Mouse (Mus musculus): ENCODE measurements around the gene Atp6v0e. TPM values are rescaled to one million over a fixed set of nuclear protein-coding genes. Genes with fewer than 3 reads are reported as not detected.

The Atp6v0e gene
- polyA plus RNA-seq (2015; fragmentation: Nextera tagmentation; extraction: Ambion mirVana) = 98.0 and 99.8 TPM in 2 replicates

DNA sequence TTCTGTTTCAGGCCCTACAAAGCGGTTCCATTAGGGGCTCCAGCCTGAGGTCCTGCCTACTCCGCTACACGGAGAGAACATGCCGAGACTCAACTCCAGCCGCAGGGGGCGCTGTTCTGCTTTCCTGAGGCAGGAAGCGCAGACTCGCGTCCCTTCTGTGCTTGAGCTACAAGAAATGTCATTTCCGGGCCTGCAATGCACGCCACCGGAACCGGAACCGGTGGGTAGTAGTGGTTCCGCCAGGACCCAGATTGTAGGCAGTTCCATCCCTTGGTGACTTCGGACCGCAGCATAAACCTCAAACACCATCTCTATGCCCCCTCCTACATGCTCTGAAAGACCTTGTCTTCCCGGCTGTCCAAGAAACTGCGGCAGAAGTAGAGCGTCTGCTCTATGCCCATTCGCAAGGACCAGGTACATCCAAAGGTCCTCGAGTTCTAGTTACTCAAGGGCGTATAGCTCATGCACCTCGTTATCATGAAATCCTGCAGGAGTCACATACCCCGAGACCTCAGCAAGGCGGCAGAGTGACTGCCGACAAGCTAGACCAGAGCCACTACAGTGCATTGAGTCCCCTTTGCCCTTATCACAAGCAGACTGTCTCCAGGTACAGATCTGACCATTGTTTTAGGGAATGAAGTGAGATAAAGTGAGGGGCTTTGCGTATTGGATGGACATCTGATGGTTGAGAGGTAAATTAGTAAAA, at the start of gene Atp6v0e:
Atp6v0e (plus strand) TSS at position 254 of the 706 bp plus-strand sequence.
- Histone ChIP-seq H3K27ac (ENCODE audit: low read depth, low read length) (peak within 1 kb of the TSS; percentile 19), H3K9me3 (ENCODE audit: control insufficient read depth, low read length) (no peaks in the 10 kb centered on the region), H3K4me3 (ENCODE audit: low read length) (peak within 1 kb of the TSS; percentile 68), H3K4me1 (ENCODE audit: control insufficient read depth, insufficient read depth, low read depth, low read length) (peaks cover 9% of the 10 kb centered on the region), H3K4me2 (ENCODE audit: low read length) (peak within 1 kb of the TSS; percentile 92), H3K27me3 (replicated peaks; ENCODE audit: control insufficient read depth, insufficient read depth, low read length) (no peaks in the 10 kb centered on the region), H3K9ac (ENCODE audit: low read depth, low read length) (peak within 1 kb of the TSS; percentile 71), H3K36me3 (ENCODE audit: control insufficient read depth, insufficient read depth, low read length) (no peaks in the 10 kb centered on the region)
- WGBS = under 1% methylated on average over 28 of the region's 28 CpGs
- ATAC-seq = peak; percentile 90

DNA sequence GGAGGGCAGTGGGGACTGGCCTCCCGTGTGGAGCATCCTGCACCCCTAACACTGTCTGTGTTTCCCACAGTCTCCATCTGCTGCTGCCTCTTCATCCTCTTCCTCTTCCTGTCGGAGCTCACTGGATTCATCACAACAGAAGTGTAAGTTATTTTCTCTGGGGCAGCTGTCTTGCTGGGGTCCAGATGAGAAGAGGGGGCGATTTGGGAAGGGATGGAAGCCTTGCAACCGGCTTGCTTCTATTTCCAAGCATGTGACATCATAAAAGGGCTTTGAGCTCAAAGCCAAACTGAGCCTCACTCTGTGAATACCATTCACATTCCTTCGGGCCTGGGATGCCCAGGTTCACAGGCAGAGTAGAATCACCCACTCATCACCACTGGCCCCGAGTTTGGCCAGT, 48.7 kb upstream of the Atp6v0e start:
- Histone ChIP-seq H3K9me3 (ENCODE audit: control insufficient read depth, low read length) (no peaks in the 10 kb centered on the region), H3K36me3 (ENCODE audit: control insufficient read depth, insufficient read depth, low read length) (peaks cover 7% of the 10 kb centered on the region; the same call in 1 of the 2 replicates), H3K27ac (ENCODE audit: low read depth, low read length) (no peak overlapping the region), H3K4me2 (ENCODE audit: low read length) (no peak overlapping the region), H3K4me1 (ENCODE audit: control insufficient read depth, insufficient read depth, low read depth, low read length) (peaks cover 3% of the 10 kb centered on the region; the same call in 1 of the 2 replicates), H3K27me3 (replicated peaks; ENCODE audit: control insufficient read depth, insufficient read depth, low read length) (no peaks in the 10 kb centered on the region), H3K9ac (ENCODE audit: low read depth, low read length) (no peak overlapping the region), H3K4me3 (ENCODE audit: low read length) (no peak overlapping the region)
- 89% methylated on average over 6 of the region's 6 CpGs for WGBS
- ATAC-seq = no peak

DNA sequence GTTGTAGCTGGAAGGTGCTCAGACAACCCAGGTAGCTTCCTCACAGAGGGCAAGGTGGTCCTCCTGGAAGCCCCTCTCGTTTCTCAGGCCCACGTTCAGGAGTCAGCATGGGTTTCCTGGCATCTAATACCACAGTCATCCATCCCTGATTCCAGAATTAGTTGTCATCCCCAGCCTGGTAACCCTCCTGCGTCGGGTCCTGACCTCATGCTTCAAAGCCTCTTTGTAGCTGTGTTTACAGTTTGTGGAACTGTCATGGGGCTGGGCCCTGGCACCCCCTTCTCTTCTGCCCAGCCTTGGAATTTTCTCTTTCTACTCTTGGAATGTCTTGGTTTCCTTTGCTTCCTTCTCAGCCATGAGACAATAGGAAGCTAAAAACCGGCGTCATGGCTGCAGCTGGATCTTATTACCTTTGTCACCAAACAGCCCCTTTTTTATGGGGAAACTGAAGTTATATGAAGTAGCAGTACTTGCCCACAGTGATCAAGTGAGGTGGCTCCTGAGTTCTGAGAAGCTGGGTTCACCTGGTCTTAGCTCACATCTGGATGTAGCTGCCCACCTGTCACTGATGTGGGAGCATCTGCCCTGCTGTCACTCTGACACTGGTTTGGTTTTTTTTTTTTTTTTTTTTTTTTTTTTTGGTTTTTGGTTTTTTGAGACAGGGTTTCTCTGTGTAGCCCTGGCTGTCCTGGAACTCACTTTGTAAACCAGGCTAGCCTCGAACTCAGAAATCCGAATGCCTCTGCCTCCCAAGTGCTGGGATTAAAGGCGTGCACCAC, 48.1 kb upstream of the Atp6v0e start:
- Histone ChIP-seq H3K9ac (ENCODE audit: low read depth, low read length) (no peak overlapping the region), H3K4me1 (ENCODE audit: control insufficient read depth, insufficient read depth, low read depth, low read length) (peaks cover 3% of the 10 kb centered on the region; the same call in 1 of the 2 replicates), H3K36me3 (ENCODE audit: control insufficient read depth, insufficient read depth, low read length) (peaks cover 7% of the 10 kb centered on the region; the same call in 1 of the 2 replicates), H3K4me3 (ENCODE audit: low read length) (no peak overlapping the region), H3K4me2 (ENCODE audit: low read length) (no peak overlapping the region), H3K9me3 (ENCODE audit: control insufficient read depth, low read length) (no peaks in the 10 kb centered on the region), H3K27me3 (replicated peaks; ENCODE audit: control insufficient read depth, insufficient read depth, low read length) (no peaks in the 10 kb centered on the region), H3K27ac (ENCODE audit: low read depth, low read length) (no peak overlapping the region)
- ATAC-seq = no peak
- WGBS = 86% methylated on average over 9 of the region's 9 CpGs

DNA sequence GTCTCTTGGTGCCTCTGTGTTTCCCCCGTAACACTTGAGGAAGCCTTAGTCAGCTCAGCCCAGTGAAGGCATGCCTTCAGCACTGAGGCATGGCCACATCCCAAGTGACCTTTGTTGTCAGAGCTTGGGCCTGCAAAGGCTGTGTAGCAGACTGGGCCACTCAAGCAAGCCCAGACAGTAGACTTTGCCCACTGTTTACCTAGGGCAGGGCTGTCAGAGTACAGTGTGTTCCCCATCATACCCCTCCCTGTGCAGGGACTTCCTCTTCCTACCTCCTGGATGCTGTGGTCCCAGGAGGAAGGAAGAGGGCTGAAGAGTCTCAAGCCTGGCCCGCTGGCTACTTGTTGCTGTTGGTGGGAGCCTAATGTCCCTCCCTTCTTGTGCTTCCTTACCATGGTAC, 46.3 kb upstream of the Atp6v0e start:
- WGBS = 100% methylated on average over 2 of the region's 2 CpGs
- no peaks in the 10 kb centered on the region for H3K9me3 ChIP-seq (ENCODE audit: control insufficient read depth, low read length)
- H3K4me2 ChIP-seq (ENCODE audit: low read length) = no peak overlapping the region
- no peak overlapping the region for H3K9ac ChIP-seq (ENCODE audit: low read depth, low read length)
- peaks cover 7% of the 10 kb centered on the region; the same call in 1 of the 2 replicates for H3K36me3 ChIP-seq (ENCODE audit: control insufficient read depth, insufficient read depth, low read length)
- no peak overlapping the region for H3K27ac ChIP-seq (ENCODE audit: low read depth, low read length)
- no peaks in the 10 kb centered on the region for H3K27me3 ChIP-seq (replicated peaks; ENCODE audit: control insufficient read depth, insufficient read depth, low read length)
- H3K4me3 ChIP-seq (ENCODE audit: low read length) = no peak overlapping the region
- ATAC-seq = no peak
- H3K4me1 ChIP-seq (ENCODE audit: control insufficient read depth, insufficient read depth, low read depth, low read length) = peaks cover 3% of the 10 kb centered on the region; the same call in 1 of the 2 replicates

DNA sequence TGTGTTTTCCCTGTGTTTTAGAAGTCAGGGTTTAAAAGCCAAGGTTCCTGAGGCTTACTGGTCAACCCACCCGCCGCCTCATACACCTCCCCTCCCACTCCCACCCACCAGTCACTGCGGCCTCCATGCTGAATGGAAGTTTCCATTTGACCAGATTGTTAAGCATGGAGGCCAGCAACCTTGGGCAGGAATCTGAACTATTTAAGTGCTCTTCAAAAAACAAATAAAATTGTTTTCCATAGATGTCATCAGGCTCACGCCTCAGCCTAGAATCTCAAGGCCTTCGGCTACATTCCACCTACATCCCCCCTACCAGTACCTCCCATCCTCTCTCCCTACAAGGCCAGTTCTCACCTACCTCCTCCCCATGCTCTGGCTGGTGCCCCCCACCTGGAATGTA, 44.5 kb upstream of the Atp6v0e start:
- 92% methylated on average over 5 of the region's 5 CpGs for WGBS
- H3K36me3 ChIP-seq (ENCODE audit: control insufficient read depth, insufficient read depth, low read length) = peaks cover 7% of the 10 kb centered on the region; the same call in 1 of the 2 replicates

DNA sequence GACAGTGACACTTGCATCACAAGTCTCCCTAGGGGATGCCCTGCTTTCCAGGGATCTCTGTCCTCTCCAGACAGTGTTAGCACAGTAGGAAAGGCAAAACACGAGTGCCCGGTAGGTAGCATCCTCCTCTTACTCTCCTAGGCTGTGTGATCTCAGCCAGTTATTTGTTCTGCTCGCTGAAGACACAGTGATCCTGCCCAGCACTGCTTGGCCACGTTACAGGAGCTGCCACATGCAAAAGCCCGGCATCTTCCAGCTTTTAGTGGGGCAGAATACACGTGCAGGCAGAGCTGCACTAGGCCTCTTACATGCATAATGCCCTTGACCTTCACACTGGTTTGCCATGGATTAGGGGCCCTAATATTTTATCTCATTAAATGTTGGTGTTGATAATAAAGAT, 43.5 kb upstream of the Atp6v0e start:
- no peak for ATAC-seq
- Histone ChIP-seq H3K9ac (ENCODE audit: low read depth, low read length) (no peak overlapping the region), H3K36me3 (ENCODE audit: control insufficient read depth, insufficient read depth, low read length) (peaks cover 9% of the 10 kb centered on the region; the same call in 1 of the 2 replicates), H3K4me3 (ENCODE audit: low read length) (no peak overlapping the region), H3K4me1 (ENCODE audit: control insufficient read depth, insufficient read depth, low read depth, low read length) (no peaks in the 10 kb centered on the region; the same call in 1 of the 2 replicates), H3K9me3 (ENCODE audit: control insufficient read depth, low read length) (no peaks in the 10 kb centered on the region), H3K4me2 (ENCODE audit: low read length) (no peak overlapping the region), H3K27me3 (replicated peaks; ENCODE audit: control insufficient read depth, insufficient read depth, low read length) (no peaks in the 10 kb centered on the region), H3K27ac (ENCODE audit: low read depth, low read length) (no peak overlapping the region)
- WGBS = 88% methylated on average over 6 of the region's 6 CpGs

More for the DNA sequence above, 44.5 kb upstream of the Atp6v0e start:
- ATAC-seq = no peak
- no peaks in the 10 kb centered on the region; the same call in 1 of the 2 replicates for H3K4me1 ChIP-seq (ENCODE audit: control insufficient read depth, insufficient read depth, low read depth, low read length)
- H3K4me2 ChIP-seq (ENCODE audit: low read length) = no peak overlapping the region
- H3K27me3 ChIP-seq (replicated peaks; ENCODE audit: control insufficient read depth, insufficient read depth, low read length) = no peaks in the 10 kb centered on the region
- no peak overlapping the region for H3K27ac ChIP-seq (ENCODE audit: low read depth, low read length)
- no peaks in the 10 kb centered on the region for H3K9me3 ChIP-seq (ENCODE audit: control insufficient read depth, low read length)
- H3K9ac ChIP-seq (ENCODE audit: low read depth, low read length) = no peak overlapping the region
- no peak overlapping the region for H3K4me3 ChIP-seq (ENCODE audit: low read length)

DNA sequence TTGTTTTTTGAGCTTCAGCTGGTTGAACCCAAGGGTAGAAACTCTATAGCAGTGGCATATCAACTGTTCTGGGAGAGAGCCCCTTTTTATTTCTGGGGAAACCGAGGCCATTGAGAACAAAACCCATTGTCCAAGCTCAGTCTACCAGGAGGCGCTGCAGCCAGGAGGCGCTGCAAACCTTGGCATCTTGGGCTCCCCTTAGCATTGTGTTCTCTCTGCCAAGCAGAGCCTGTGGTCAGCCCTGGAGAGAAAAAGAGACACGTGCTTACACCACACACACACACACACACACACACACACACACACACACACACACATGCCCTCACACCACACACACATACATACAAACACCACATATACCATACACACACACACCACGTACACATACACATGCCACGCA, 42.7 kb upstream of the Atp6v0e start:
- Histone ChIP-seq H3K27ac (ENCODE audit: low read depth, low read length) (no peak overlapping the region), H3K4me1 (ENCODE audit: control insufficient read depth, insufficient read depth, low read depth, low read length) (no peaks in the 10 kb centered on the region; the same call in 1 of the 2 replicates), H3K4me3 (ENCODE audit: low read length) (no peak overlapping the region), H3K36me3 (ENCODE audit: control insufficient read depth, insufficient read depth, low read length) (peaks cover 14% of the 10 kb centered on the region), H3K4me2 (ENCODE audit: low read length) (no peak overlapping the region), H3K9ac (ENCODE audit: low read depth, low read length) (no peak overlapping the region), H3K27me3 (replicated peaks; ENCODE audit: control insufficient read depth, insufficient read depth, low read length) (no peaks in the 10 kb centered on the region), H3K9me3 (ENCODE audit: control insufficient read depth, low read length) (no peaks in the 10 kb centered on the region)
- no peak for ATAC-seq
- WGBS = 89% methylated on average over 5 of the region's 6 CpGs

DNA sequence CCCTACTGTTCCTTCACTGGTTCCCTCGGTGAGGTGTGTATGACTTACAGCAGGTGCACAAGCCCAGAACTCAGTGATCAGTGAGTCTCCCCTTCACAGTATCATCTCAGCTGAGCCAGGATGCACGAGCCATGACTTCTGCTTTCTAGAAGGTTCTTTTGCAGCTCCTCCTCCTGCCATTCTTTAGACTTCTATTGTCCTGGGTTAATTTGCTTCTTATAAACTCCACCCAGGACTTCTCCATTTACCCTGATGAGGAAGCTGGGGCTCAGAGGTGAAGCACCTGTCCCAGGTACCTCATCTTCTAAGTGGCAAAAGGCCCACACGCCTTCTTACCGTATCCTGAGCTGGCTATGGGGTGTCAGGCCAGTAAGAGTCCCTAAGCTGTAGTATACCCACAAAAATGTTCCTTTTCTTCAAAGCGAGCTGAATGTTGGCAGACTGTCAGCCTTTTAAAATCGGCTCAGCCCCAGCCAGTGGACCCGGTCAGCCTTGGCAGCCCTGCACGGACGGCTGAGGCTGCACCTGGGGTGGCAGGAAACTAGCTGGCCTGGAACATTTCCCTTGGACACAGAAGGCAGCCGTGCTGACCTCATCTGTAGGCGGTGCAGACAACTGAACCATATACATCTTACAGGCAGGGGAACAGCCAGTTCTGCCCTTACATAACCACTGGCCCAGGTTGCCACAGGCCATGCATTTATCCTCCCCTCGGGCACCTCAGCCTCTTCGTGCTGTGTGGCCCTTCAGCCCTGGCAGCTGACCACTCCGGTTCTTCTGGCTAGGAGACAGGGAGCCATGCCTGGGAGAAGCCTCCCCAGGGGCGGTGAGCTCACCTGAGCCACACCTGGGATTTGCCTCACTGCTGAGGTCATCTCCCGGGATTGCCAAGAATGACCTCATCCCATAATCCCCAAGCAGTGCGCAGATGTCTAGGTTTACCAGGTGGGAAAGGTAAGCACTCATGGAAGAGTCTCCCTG, 42.0 kb upstream of the Atp6v0e start:
- H3K27me3 ChIP-seq (replicated peaks; ENCODE audit: control insufficient read depth, insufficient read depth, low read length) = no peaks in the 10 kb centered on the region
- no peak overlapping the region for H3K4me3 ChIP-seq (ENCODE audit: low read length)
- peak overlapping the region; percentile 64 for H3K27ac ChIP-seq (ENCODE audit: low read depth, low read length)
- peak; percentile 68 for ATAC-seq
- no peak overlapping the region for H3K4me2 ChIP-seq (ENCODE audit: low read length)
- WGBS = 80% methylated on average over 17 of the region's 17 CpGs
- H3K9ac ChIP-seq (ENCODE audit: low read depth, low read length) = 0 out of 2 replicates have a peak overlapping the region, but pooled peaks have one; percentile 14
- H3K4me1 ChIP-seq (ENCODE audit: control insufficient read depth, insufficient read depth, low read depth, low read length) = no peaks in the 10 kb centered on the region; the same call in 1 of the 2 replicates
- H3K9me3 ChIP-seq (ENCODE audit: control insufficient read depth, low read length) = no peaks in the 10 kb centered on the region
- H3K36me3 ChIP-seq (ENCODE audit: control insufficient read depth, insufficient read depth, low read length) = peaks cover 15% of the 10 kb centered on the region
